ENCODE assay signal across 7 mouse cellular contexts in the genomic region with DNA sequence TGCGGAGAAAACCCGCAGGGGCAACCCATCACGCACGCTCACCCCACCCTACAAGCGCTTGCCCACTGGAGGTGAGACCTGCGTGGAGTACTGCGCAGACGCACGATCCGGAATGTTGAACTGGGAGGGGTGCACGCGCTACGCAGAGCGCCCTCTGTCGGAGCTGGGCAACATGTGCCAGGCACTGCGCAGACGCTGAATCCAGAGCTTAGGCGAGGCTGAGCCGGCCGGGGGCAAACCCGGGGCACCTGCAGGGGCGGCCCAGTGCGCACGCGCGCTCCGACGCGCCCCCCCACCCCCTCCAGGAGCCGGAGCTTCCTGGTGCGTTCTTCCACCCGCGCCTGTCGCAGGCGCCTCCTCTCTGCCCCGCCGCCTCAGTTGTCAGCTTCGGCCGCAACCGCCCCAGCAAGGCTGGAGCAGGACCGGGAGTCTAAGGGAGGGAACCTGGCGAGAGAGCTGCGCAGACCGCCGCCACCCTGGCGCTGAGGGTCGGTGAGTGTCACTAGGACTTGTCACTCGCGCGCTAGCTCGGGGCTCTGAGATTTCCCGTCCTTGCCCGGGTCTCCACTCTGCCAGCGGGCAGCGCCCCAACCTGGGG. TPM values are rescaled to one million over a fixed set of nuclear protein-coding genes. Genes with fewer than 3 reads are reported as not detected.
DNase-seq lines count a peak whose midpoint lies in the region; ATAC-seq and TF ChIP-seq lines count a peak whose summit lies in the region.

Abca3 (plus strand) TSS at position 191 of the 598 bp plus-strand sequence.

- TF ChIP-seq POLR2A in small intestine, adult 2 months (IDR thresholded peaks at IDR 0.05; ENCODE audit: low read depth, low read length), result peak; percentile 52; the same call in 1 of the 2 replicates

- H3K27ac ChIP-seq in intestine, postnatal 0 days (ENCODE audit: low read depth, low read length), result peak within 1 kb of the TSS; percentile 47
- peak within 1 kb of the TSS; percentile 73 for H3K27ac ChIP-seq in midbrain, embryonic 12.5 days (replicated peaks)
- peak within 1 kb of the TSS; percentile 28; the same call in 1 of the 2 replicates for H3K27ac ChIP-seq in small intestine, adult 2 months (ENCODE audit: insufficient read depth, low read depth, low read length)

- H3K27me3 ChIP-seq in intestine, postnatal 0 days (replicated peaks; ENCODE audit: control insufficient read depth, insufficient read depth, low read length), result peaks cover 11% of the 10 kb centered on the region; the same call in 1 of the 2 replicates
- H3K27me3 ChIP-seq in midbrain, embryonic 12.5 days, result peaks cover 29% of the 10 kb centered on the region
- no peaks in the 10 kb centered on the region for H3K27me3 ChIP-seq in small intestine, adult 2 months (ENCODE audit: control insufficient read depth, insufficient read depth, low read length)

- peaks cover 4% of the 10 kb centered on the region; the same call in 1 of the 2 replicates for H3K4me1 ChIP-seq in intestine, postnatal 0 days (replicated peaks; ENCODE audit: control insufficient read depth, insufficient read depth, low read length)
- H3K4me1 ChIP-seq in midbrain, embryonic 12.5 days, result peaks cover 24% of the 10 kb centered on the region
- peaks cover 6% of the 10 kb centered on the region for H3K4me1 ChIP-seq in small intestine, adult 2 months (ENCODE audit: control insufficient read depth, insufficient read depth, insufficient read length, low read length)

- H3K4me2 ChIP-seq in intestine, postnatal 0 days (replicated peaks; ENCODE audit: low read depth), result peak within 1 kb of the TSS; percentile 80
- H3K4me2 ChIP-seq in midbrain, embryonic 12.5 days (replicated peaks), result peak within 1 kb of the TSS; percentile 91

- H3K9ac ChIP-seq in intestine, postnatal 0 days (ENCODE audit: low read depth, low read length), result peak within 1 kb of the TSS; percentile 73
- peak within 1 kb of the TSS; percentile 84 for H3K9ac ChIP-seq in midbrain, embryonic 12.5 days (replicated peaks)

- DNase-seq in adrenal gland, adult 8-10 months, result peak; percentile 94
- DNase-seq in embryo, embryonic 9.5 days (ENCODE audit: extremely low spot score), result peak; percentile 94
- peak; percentile 42 for DNase-seq in gonadal fat pad, adult 2 months (ENCODE audit: low read depth)
- peak; percentile 96 for DNase-seq in left cerebral cortex, postnatal 4 days

- intact Hi-C loops in left cerebral cortex, postnatal 4 days (cut with DNase I), result no loop called here

- ATAC-seq in intestine, postnatal 0 days, result peak; percentile 94
- peak; percentile 96 for ATAC-seq in midbrain, embryonic 12.5 days (ENCODE audit: low FRiP score, low read depth)

- H3K36me3 ChIP-seq in intestine, postnatal 0 days (ENCODE audit: control insufficient read depth, insufficient read depth), result no peaks in the 10 kb centered on the region
- no peaks in the 10 kb centered on the region for H3K36me3 ChIP-seq in midbrain, embryonic 12.5 days
- no peaks in the 10 kb centered on the region for H3K36me3 ChIP-seq in small intestine, adult 2 months (ENCODE audit: control insufficient read depth, insufficient read depth, low read length)

- peak within 1 kb of the TSS; percentile 71 for H3K4me3 ChIP-seq in intestine, postnatal 0 days (ENCODE audit: low read depth, low read length)
- peak within 1 kb of the TSS; percentile 78 for H3K4me3 ChIP-seq in midbrain, embryonic 12.5 days
- H3K4me3 ChIP-seq in small intestine, adult 2 months (ENCODE audit: low read depth, low read length), result peak within 1 kb of the TSS; percentile 89

- H3K9me3 ChIP-seq in intestine, postnatal 0 days (ENCODE audit: control insufficient read depth), result no peaks in the 10 kb centered on the region
- no peaks in the 10 kb centered on the region for H3K9me3 ChIP-seq in midbrain, embryonic 12.5 days

- WGBS in intestine, postnatal 0 days, result under 1% methylated on average over 54 of the region's 55 CpGs
- under 1% methylated on average over 52 of the region's 55 CpGs for WGBS in midbrain, embryonic 12.5 days
- under 1% methylated on average over 55 of the region's 55 CpGs for WGBS in small intestine, adult 2 months

- peak; percentile 98 for TF ChIP-seq CTCF in intestine, postnatal 0 days (IDR thresholded peaks at IDR 0.05; ENCODE audit: low read depth)
- TF ChIP-seq CTCF in small intestine, adult 2 months (IDR thresholded peaks at IDR 0.05; ENCODE audit: extremely low read depth, insufficient read length, insufficient replicate concordance, low read depth, low read length), result peak; percentile 93

RNA-seq across cellular contexts. Expression of gene Abca3, which starts in this region (rescaled TPM):
- 10 to 100 TPM; 28.4 to 43.3 (median 35.8) TPM for total RNA-seq in adrenal gland, adult 8-10 months (2022)
- polyA plus RNA-seq in gonadal fat pad, adult 2 months (2012; rRNA removed), result 78.6 and 87.5 TPM in 2 replicates
- polyA plus RNA-seq in intestine, postnatal 0 days (2015; fragmentation: Nextera tagmentation; extraction: Ambion mirVana), result 11.3 and 12.7 TPM in 2 replicates
- 100 to 1,000 TPM; 109 to 114 TPM for total RNA-seq in left cerebral cortex, postnatal 4 days (2021)
- polyA plus RNA-seq in midbrain, embryonic 12.5 days (2016; fragmentation: Nextera tagmentation; extraction: Ambion mirVana), result 19.2 and 21.2 TPM in 2 replicates
- 14.2 and 37.0 TPM in 2 replicates for polyA plus RNA-seq in small intestine, adult 2 months (2012; rRNA removed)

Comparison
In these comparisons a context has a peak if more than half of its experiments do, and no peak if none do; other contexts are left out.
1. Peak in every context shown above with its lines: DNase-seq, ATAC-seq, H3K4me3 ChIP-seq and H3K27ac ChIP-seq.
2. DNase-seq: peak in every context shown above with its lines; median percentile 96 in left cerebral cortex, postnatal 4 days; 94 in adrenal gland, adult 8-10 months; 94 in embryo, embryonic 9.5 days; 42 in gonadal fat pad, adult 2 months.